25 mouse cellular contexts compared by ENCODE assay signal in the genomic region with DNA sequence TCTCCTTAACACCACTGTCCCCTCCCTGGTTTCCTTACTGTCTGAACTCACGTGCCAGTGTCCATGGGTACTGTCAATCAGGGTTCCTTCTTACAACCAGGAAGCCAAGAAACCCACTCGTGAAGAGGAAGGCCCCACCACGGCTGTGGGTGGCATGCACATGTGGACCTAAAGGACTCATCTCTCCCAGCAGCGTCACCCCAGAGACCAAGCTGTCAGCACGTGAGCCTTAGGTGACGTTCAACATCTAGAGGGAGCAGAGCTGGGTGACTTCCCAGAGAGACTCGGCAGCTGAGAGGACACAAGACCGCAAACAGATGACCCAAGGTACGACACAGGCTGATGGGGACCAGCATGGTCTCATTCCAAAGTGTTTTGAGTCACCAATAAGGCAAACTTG. TPM values are rescaled to one million over a fixed set of nuclear protein-coding genes. Genes with fewer than 3 reads are reported as not detected.
DNase-seq lines count a peak whose midpoint lies in the region; ATAC-seq lines count a peak whose summit lies in the region.
"Had no signal": no experiment of that assay in that cellular context is flagged by ENCODE, and none has a peak within 500 bp of the region (broad histone marks: within the 10 kb centered on the region; RNA-seq: fewer than 3 reads in every experiment).

No protein-coding gene starts in this region.

- 64% methylated on average over 9 of the region's 9 CpGs for WGBS in liver, embryonic 11.5 days
- WGBS in midbrain, embryonic 11.5 days: 83% methylated on average over 9 of the region's 9 CpGs
- WGBS in midbrain, embryonic 16.5 days: 67% methylated on average over 9 of the region's 9 CpGs

- DNase-seq in gastrocnemius, postnatal 10 days: peak; percentile 3
- DNase-seq in gastrocnemius, postnatal 14 days: no peak
- peak; percentile 2 for DNase-seq in liver
- no peak for DNase-seq in liver, embryonic 11.5 days (ENCODE audit: low spot score)
- DNase-seq in midbrain, embryonic 11.5 days (ENCODE audit: low spot score, missing footprints): peak; percentile 71
- DNase-seq in urinary bladder, adult 2 months (ENCODE audit: low spot score): peak; percentile 15
- no peak for DNase-seq in urinary bladder, postnatal 14 days (ENCODE audit: low spot score)
- DNase-seq: adrenal gland, postnatal 10 days; adrenal gland, postnatal 36 days; cerebellum, adult 18-20 months; cerebellum, adult 9-10 months; cerebellum, postnatal 14 days; heart, adult 18-20 months; heart, postnatal 14 days; heart, postnatal 4 days had no signal

- H3K36me3 ChIP-seq in liver, embryonic 11.5 days (ENCODE audit: control insufficient read depth, insufficient read depth, low read length): no peaks in the 10 kb centered on the region
- H3K36me3 ChIP-seq in midbrain, embryonic 11.5 days (ENCODE audit: control insufficient read depth, insufficient read depth, low read length): no peaks in the 10 kb centered on the region
- H3K36me3 ChIP-seq in midbrain, embryonic 16.5 days (ENCODE audit: control insufficient read depth, insufficient read depth, low read length): no peaks in the 10 kb centered on the region
- H3K36me3 ChIP-seq: forebrain, embryonic 12.5 days; forebrain, embryonic 15.5 days; G1E; heart, embryonic 13.5 days had no signal

- no peak overlapping the region for H3K9ac ChIP-seq in liver, embryonic 11.5 days (ENCODE audit: low read depth, low read length)
- H3K9ac ChIP-seq in midbrain, embryonic 11.5 days (ENCODE audit: low read length): no peak overlapping the region
- no peak overlapping the region for H3K9ac ChIP-seq in midbrain, embryonic 16.5 days (ENCODE audit: low read depth, low read length)
- H3K9ac ChIP-seq: forebrain, embryonic 12.5 days; forebrain, embryonic 15.5 days; heart, embryonic 13.5 days; hindbrain, embryonic 14.5 days had no signal

- H3K27ac ChIP-seq in liver, embryonic 11.5 days (ENCODE audit: low read depth, low read length): no peak overlapping the region
- H3K27ac ChIP-seq in midbrain, embryonic 11.5 days (ENCODE audit: low read depth, low read length): no peak overlapping the region
- H3K27ac ChIP-seq in midbrain, embryonic 16.5 days (ENCODE audit: low read length): no peak overlapping the region
- H3K27ac ChIP-seq: forebrain, embryonic 12.5 days; forebrain, embryonic 15.5 days; heart, embryonic 13.5 days; hindbrain, embryonic 14.5 days; hindbrain, postnatal 0 days had no signal

- no peak overlapping the region for H3K4me2 ChIP-seq in liver, embryonic 11.5 days
- H3K4me2 ChIP-seq in midbrain, embryonic 11.5 days: no peak overlapping the region
- H3K4me2 ChIP-seq in midbrain, embryonic 16.5 days (ENCODE audit: low read length): no peak overlapping the region
- H3K4me2 ChIP-seq: forebrain, embryonic 12.5 days; forebrain, embryonic 15.5 days; heart, embryonic 13.5 days; hindbrain, embryonic 14.5 days had no signal

- H3K4me3 ChIP-seq in liver, embryonic 11.5 days (ENCODE audit: low read depth, low read length): no peak overlapping the region
- no peak overlapping the region for H3K4me3 ChIP-seq in midbrain, embryonic 11.5 days (ENCODE audit: low read depth, low read length)
- no peak overlapping the region for H3K4me3 ChIP-seq in midbrain, embryonic 16.5 days (ENCODE audit: low read depth, low read length)
- H3K4me3 ChIP-seq: forebrain, embryonic 12.5 days; forebrain, embryonic 15.5 days; heart, embryonic 13.5 days had no signal

- no peaks in the 10 kb centered on the region for H3K27me3 ChIP-seq in liver, embryonic 11.5 days (replicated peaks; ENCODE audit: control insufficient read depth, insufficient read depth, low read length)
- H3K27me3 ChIP-seq in midbrain, embryonic 11.5 days (ENCODE audit: control insufficient read depth, insufficient read depth, low read length): no peaks in the 10 kb centered on the region
- H3K27me3 ChIP-seq in midbrain, embryonic 16.5 days (ENCODE audit: control insufficient read depth, insufficient read depth, low read depth, low read length): no peaks in the 10 kb centered on the region
- H3K27me3 ChIP-seq: forebrain, embryonic 12.5 days; forebrain, embryonic 15.5 days; Patski had no signal

- no peaks in the 10 kb centered on the region for H3K4me1 ChIP-seq in liver, embryonic 11.5 days (replicated peaks; ENCODE audit: control insufficient read depth, insufficient read depth, low read length)
- no peaks in the 10 kb centered on the region for H3K4me1 ChIP-seq in midbrain, embryonic 11.5 days (ENCODE audit: control insufficient read depth, insufficient read depth, low read length)
- no peaks in the 10 kb centered on the region for H3K4me1 ChIP-seq in midbrain, embryonic 16.5 days (ENCODE audit: control insufficient read depth, insufficient read depth, low read length)
- H3K4me1 ChIP-seq: forebrain, embryonic 15.5 days; heart, embryonic 13.5 days had no signal

- intact Hi-C loops in gastrocnemius, postnatal 14 days (cut with DNase I; ENCODE audit: low total_unique reads): no loop called here

- 0 out of 2 replicates have a peak, but pooled peaks cover 1% of the 10 kb centered on the region for H3K9me3 ChIP-seq in liver, embryonic 11.5 days (ENCODE audit: control insufficient read depth, low read length)
- peaks cover 6% of the 10 kb centered on the region; the same call in 1 of the 2 replicates for H3K9me3 ChIP-seq in midbrain, embryonic 11.5 days (ENCODE audit: control insufficient read depth, low read length)
- no peaks in the 10 kb centered on the region for H3K9me3 ChIP-seq in midbrain, embryonic 16.5 days (replicated peaks; ENCODE audit: control insufficient read depth, low read length, poor library complexity, severe bottlenecking)
- H3K9me3 ChIP-seq: forebrain, embryonic 15.5 days had no signal

- no peak for ATAC-seq in liver, embryonic 11.5 days (replicated peaks; ENCODE audit: low FRiP score)
- ATAC-seq in midbrain, embryonic 11.5 days (ENCODE audit: low FRiP score): no peak
- ATAC-seq in midbrain, embryonic 16.5 days: no peak
- ATAC-seq: forebrain, embryonic 15.5 days; hindbrain, postnatal 0 days had no signal

RNA-seq across cellular contexts. Expression of a gene that starts 28.7 kb away (rescaled TPM):
- 100 to 1,000 TPM in 1 of 2 experiments, 10 to 100 TPM in 1; 96.8 to 105 TPM for total RNA-seq in gastrocnemius, postnatal 10 days (2021)
- 100 to 1,000 TPM; 101 to 150 TPM for total RNA-seq in gastrocnemius, postnatal 14 days (2021)
- 2.4 and 2.8 TPM in 2 replicates for polyA plus RNA-seq in liver, embryonic 11.5 days (2014; fragmentation: Nextera tagmentation; extraction: Ambion mirVana)
- 0.47 and 0.49 TPM in 2 replicates for polyA plus RNA-seq in midbrain, embryonic 11.5 days (2014; fragmentation: Nextera tagmentation; extraction: Ambion mirVana)
- 2.4 and 2.8 TPM in 2 replicates for polyA plus RNA-seq in midbrain, embryonic 16.5 days (2015; fragmentation: Nextera tagmentation; extraction: Ambion mirVana)
- 1.7 and 1.8 TPM in 2 replicates for polyA plus RNA-seq in urinary bladder, adult 2 months (2012; rRNA removed)

RNA-seq across cellular contexts. Expression of a gene that starts 31.9 kb away (rescaled TPM):
- total RNA-seq in gastrocnemius, postnatal 10 days (2021): under 1 TPM in 1 of 2 experiments, not detected in 1; 0.09 TPM
- total RNA-seq in gastrocnemius, postnatal 14 days (2021): under 1 TPM; 0.07 to 0.08 TPM
- polyA plus RNA-seq in liver, embryonic 11.5 days (2014; fragmentation: Nextera tagmentation; extraction: Ambion mirVana): 0.06 and 0.11 TPM in 2 replicates
- 0.04 and 0.07 TPM in 2 replicates for polyA plus RNA-seq in midbrain, embryonic 11.5 days (2014; fragmentation: Nextera tagmentation; extraction: Ambion mirVana)
- 0.07 and 0.09 TPM in 2 replicates for polyA plus RNA-seq in midbrain, embryonic 16.5 days (2015; fragmentation: Nextera tagmentation; extraction: Ambion mirVana)
- polyA plus RNA-seq in urinary bladder, adult 2 months (2012; rRNA removed): 1.0 and 1.2 TPM in 2 replicates
- total RNA-seq: adrenal gland, adult 18-20 months; adrenal gland, postnatal 10 days; adrenal gland, postnatal 36 days; gastrocnemius, postnatal 4 days; heart, postnatal 14 days; heart, postnatal 4 days; hindbrain, postnatal 0 days had no signal
- polyA plus RNA-seq: forebrain, embryonic 15.5 days; hindbrain, embryonic 14.5 days; hindbrain, postnatal 0 days had no signal

Comparison
In these comparisons a context has a peak if more than half of its experiments do, and no peak if none do; other contexts are left out.
1. DNase-seq: peak in gastrocnemius, postnatal 10 days (single experiment), liver (single experiment), midbrain, embryonic 11.5 days (single experiment) and urinary bladder, adult 2 months (single experiment); none in gastrocnemius, postnatal 14 days (single experiment), liver, embryonic 11.5 days (single experiment) and urinary bladder, postnatal 14 days (single experiment).